Mouse (Mus musculus) layer of hippocampus, adult 2 months (tissue): ENCODE results near the gene F5. TPM values are rescaled to one million over a fixed set of nuclear protein-coding genes. Genes with fewer than 3 reads are reported as not detected.

Experiments used
- DNase-seq, 2 experiments: peaks; one replicate each; pipeline ENCODE4 v3.0.0; 2022; ENCODE audit warnings: low spot score in 2 of 2
- H3K27ac ChIP-seq: fragments of 200-600 bp; 2 replicates; pipeline ENCODE4 v1.8.1; 2022
- H3K4me3 ChIP-seq: fragments of 200-600 bp; 2 replicates; pipeline ENCODE4 v1.8.1; 2022; ENCODE audit warnings: mild to moderate bottlenecking
- CTCF ChIP-seq: fragments of 200-600 bp; conservative IDR thresholded peaks from 2 replicates; pipeline ENCODE4 v1.8.1; 2022; ENCODE audit warnings: antibody characterized with exemption, mild to moderate bottlenecking, moderate library complexity
- long read RNA-seq, 2 experiments: library from polyadenylated mRNA; stranded (forward); transcript quantifications; one replicate each; pipeline ENCODE4 v2.0.0; 2021; ENCODE audit warnings: borderline mapping rate in 2 of 2
- total RNA-seq, 2 experiments: library from RNA; stranded (reverse); gene quantifications; 2 replicates each; pipeline ENCODE4 v1.2.3; 2021

The F5 gene
- under 1 TPM; 0.37 to 0.92 TPM for total RNA-seq
- long read RNA-seq, experiment 1, full-length matches to known transcripts: 1 of 1 reads
- long read RNA-seq, experiment 1, partial matches to known transcripts: 0 of 1 reads
- long read RNA-seq, experiment 1, other reads (novel, unspliced or antisense): 0 of 1 reads
- long read RNA-seq, experiment 2: 0 reads

- TF ChIP-seq CTCF: no peak
- no peak for DNase-seq
- Histone ChIP-seq H3K27ac (no peak within 1 kb of the TSS), H3K4me3 (no peak within 1 kb of the TSS)
Observed at GRCm38 (mm10) chr1:164151387-164152088, at the start of gene F5. Gene F5 (plus strand): TSS chr1:164151838.

GRCm38 (mm10) chr1:164109763-164110162 lies 41.9 kb upstream of the F5 start:
- no peak for TF ChIP-seq CTCF
- H3K4me3 ChIP-seq: no peak overlapping the region
- DNase-seq: no peak
- H3K27ac ChIP-seq: no peak overlapping the region

- no peak for DNase-seq
- no peak for TF ChIP-seq CTCF
- Histone ChIP-seq H3K27ac (no peak overlapping the region), H3K4me3 (no peak overlapping the region)
Observed at GRCm38 (mm10) chr1:164110591-164111329, 40.9 kb upstream of the F5 start.

GRCm38 (mm10) chr1:164114280-164114679 lies 37.4 kb upstream of the F5 start:
- no peak for TF ChIP-seq CTCF
- no peak for DNase-seq
- Histone ChIP-seq H3K4me3 (no peak overlapping the region), H3K27ac (no peak overlapping the region)

- Histone ChIP-seq H3K27ac (no peak within 1 kb of the TSS), H3K4me3 (no peak within 1 kb of the TSS)
- TF ChIP-seq CTCF: no peak
- no peak for DNase-seq
Observed at GRCm38 (mm10) chr1:164114947-164115493, 36.6 kb upstream of the F5 start, which contains the start of gene Selp. Gene Selp (plus strand): TSS chr1:164115264.

- no peak for DNase-seq
Observed at GRCm38 (mm10) chr1:164115647-164116046, 36.0 kb upstream of the F5 start.

GRCm38 (mm10) chr1:164117869-164118268 lies 33.8 kb upstream of the F5 start:
- no peak overlapping the region for H3K4me3 ChIP-seq
- no peak for DNase-seq
- H3K27ac ChIP-seq: no peak overlapping the region
- no peak for TF ChIP-seq CTCF

More at GRCm38 (mm10) chr1:164115647-164116046, 36.0 kb upstream of the F5 start:
- H3K27ac ChIP-seq: no peak overlapping the region
- H3K4me3 ChIP-seq: no peak overlapping the region
- TF ChIP-seq CTCF: no peak

GRCm38 (mm10) chr1:164119892-164120776 lies 31.5 kb upstream of the F5 start:
- no peak for TF ChIP-seq CTCF
- Histone ChIP-seq H3K27ac (no peak overlapping the region), H3K4me3 (no peak overlapping the region)
- DNase-seq: no peak

- DNase-seq: no peak
Observed at GRCm38 (mm10) chr1:164120777-164121158, 30.9 kb upstream of the F5 start.

GRCm38 (mm10) chr1:164123836-164124235 lies 27.8 kb upstream of the F5 start:
- H3K27ac ChIP-seq: no peak overlapping the region
- DNase-seq: no peak
- no peak overlapping the region for H3K4me3 ChIP-seq
- TF ChIP-seq CTCF: no peak

More at GRCm38 (mm10) chr1:164120777-164121158, 30.9 kb upstream of the F5 start:
- no peak for TF ChIP-seq CTCF
- Histone ChIP-seq H3K4me3 (no peak overlapping the region), H3K27ac (no peak overlapping the region)

- Histone ChIP-seq H3K4me3 (no peak overlapping the region), H3K27ac (no peak overlapping the region)
- no peak for TF ChIP-seq CTCF
- DNase-seq: no peak
Observed at GRCm38 (mm10) chr1:164130013-164130412, 21.6 kb upstream of the F5 start.

- Histone ChIP-seq H3K4me3 (no peak overlapping the region), H3K27ac (no peak overlapping the region)
- no peak for DNase-seq
- no peak for TF ChIP-seq CTCF
Observed at GRCm38 (mm10) chr1:164132609-164133008, 19.0 kb upstream of the F5 start.
